Comparison of ENCODE assay signal across 18 mouse cellular contexts in the genomic region with DNA sequence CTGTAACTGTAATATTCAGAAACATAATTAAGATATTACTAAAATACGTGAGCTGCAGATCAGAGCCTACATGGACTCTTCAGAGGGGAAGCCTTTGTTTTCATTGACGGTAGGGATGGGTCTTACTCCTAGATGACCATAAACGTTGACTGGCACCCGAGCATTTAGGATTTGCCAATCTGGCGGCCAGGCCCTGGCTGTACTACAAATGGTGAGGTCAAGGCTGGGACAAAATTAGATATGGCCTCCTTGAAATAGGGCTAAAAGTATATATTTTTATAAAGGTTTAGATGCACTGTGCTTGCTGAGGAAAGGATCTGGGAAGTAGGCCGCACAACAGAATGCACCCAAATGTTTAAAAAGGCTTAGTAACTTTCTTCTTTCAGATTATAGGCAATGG. TPM values are rescaled to one million over a fixed set of nuclear protein-coding genes. Genes with fewer than 3 reads are reported as not detected.
DNase-seq lines count a peak whose midpoint lies in the region; ATAC-seq and TF ChIP-seq lines count a peak whose summit lies in the region.
"Had no signal": no experiment of that assay in that cellular context is flagged by ENCODE, and none has a peak within 500 bp of the region (broad histone marks: within the 10 kb centered on the region; RNA-seq: fewer than 3 reads in every experiment).

No protein-coding gene starts in this region.

- H3K4me2 ChIP-seq in hindbrain, embryonic 13.5 days: peak overlapping the region; percentile 36; the same call in 1 of the 2 replicates
- H3K4me2 ChIP-seq: embryonic facial prominence, embryonic 15.5 days had no signal

- H3K4me3 ChIP-seq in hindbrain, embryonic 13.5 days: no peak overlapping the region
- no peak overlapping the region for H3K4me3 ChIP-seq in hindbrain, embryonic 10.5 days
- 0 out of 4 replicates have a peak overlapping the region, but pooled peaks of 1 of the 2 experiments have one; percentile 1 for H3K4me3 ChIP-seq in MEL (ENCODE audit: control insufficient read depth in 1 of 2, insufficient read depth in 1 of 2, low read depth in 2 of 2, low read length in 2 of 2)
- H3K4me3 ChIP-seq: embryonic facial prominence, embryonic 15.5 days had no signal

- TF ChIP-seq RAD21 in MEL (IDR thresholded peaks at IDR 0.05; ENCODE audit: low read depth, low read length): no peak

- H3K36me3 ChIP-seq in hindbrain, embryonic 13.5 days: peaks cover 9% of the 10 kb centered on the region
- H3K36me3 ChIP-seq in hindbrain, embryonic 10.5 days: peaks cover 23% of the 10 kb centered on the region
- H3K36me3 ChIP-seq in MEL (ENCODE audit: control insufficient read depth in 1 of 2, insufficient read depth in 2 of 2, low read length in 2 of 2): peaks cover 35 to 45% of the 10 kb centered on the region in 2 experiments

- peaks cover 83% of the 10 kb centered on the region for H3K79me2 ChIP-seq in MEL (ENCODE audit: control insufficient read depth, insufficient read depth, low read length, poor library complexity)

- H3K27ac ChIP-seq in hindbrain, embryonic 13.5 days: no peak overlapping the region
- H3K27ac ChIP-seq in hindbrain, embryonic 10.5 days: no peak overlapping the region
- H3K27ac ChIP-seq in MEL (ENCODE audit: control insufficient read depth, low read depth, low read length): peak overlapping the region; percentile 26; the same call in 1 of the 2 replicates
- H3K27ac ChIP-seq: embryonic facial prominence, embryonic 15.5 days; macrophage had no signal

- 0 out of 2 replicates have a peak, but pooled peaks cover 7% of the 10 kb centered on the region for H3K27me3 ChIP-seq in hindbrain, embryonic 13.5 days
- peaks cover 99% of the 10 kb centered on the region for H3K27me3 ChIP-seq in hindbrain, embryonic 10.5 days (ENCODE audit: insufficient read depth, poor library complexity, severe bottlenecking)
- no peaks in the 10 kb centered on the region for H3K27me3 ChIP-seq in MEL (ENCODE audit: control insufficient read depth in 1 of 2, insufficient read depth in 2 of 2, low read length in 2 of 2)
- H3K27me3 ChIP-seq: embryonic facial prominence, embryonic 15.5 days had no signal

- no peak for TF ChIP-seq POLR2A in MEL (IDR thresholded peaks at IDR 0.05; ENCODE audit: control insufficient read depth in 1 of 2, insufficient read depth in 1 of 2, low read depth in 1 of 2, low read length in 2 of 2, poor library complexity in 1 of 2)

- no peak overlapping the region for H3K9ac ChIP-seq in hindbrain, embryonic 13.5 days
- H3K9ac ChIP-seq in MEL (ENCODE audit: control insufficient read depth, low read depth, low read length, poor library complexity, severe bottlenecking): peak overlapping the region; percentile 30; the same call in 1 of the 2 replicates
- H3K9ac ChIP-seq: embryonic facial prominence, embryonic 15.5 days had no signal

- no peak for ATAC-seq in hindbrain, embryonic 13.5 days (ENCODE audit: low FRiP score)

- TF ChIP-seq CTCF in MEL (IDR thresholded peaks at IDR 0.05 in 2 of 3, conservative IDR thresholded peaks at IDR 0.05 in 1 of 3; ENCODE audit: control insufficient read depth in 1 of 3, insufficient read depth in 1 of 3, low read depth in 2 of 3, low read length in 3 of 3, poor library complexity in 1 of 3, severe bottlenecking in 1 of 3): no peak

- H3K9me3 ChIP-seq in hindbrain, embryonic 13.5 days: no peaks in the 10 kb centered on the region
- H3K9me3 ChIP-seq in hindbrain, embryonic 10.5 days: no peaks in the 10 kb centered on the region
- no peaks in the 10 kb centered on the region for H3K9me3 ChIP-seq in MEL (replicated peaks; ENCODE audit: insufficient read depth, low read length)
- H3K9me3 ChIP-seq: embryonic facial prominence, embryonic 15.5 days had no signal

- H3K4me1 ChIP-seq in hindbrain, embryonic 13.5 days (replicated peaks): peaks cover 21% of the 10 kb centered on the region
- peaks cover 15% of the 10 kb centered on the region for H3K4me1 ChIP-seq in hindbrain, embryonic 10.5 days (replicated peaks)
- H3K4me1 ChIP-seq in MEL (ENCODE audit: control insufficient read depth in 1 of 2, insufficient read depth in 2 of 2, low read length in 2 of 2): peaks cover 11% of the 10 kb centered on the region in 2 experiments; a peak in 3 of 4 replicates

- 87% methylated on average over 6 of the region's 6 CpGs for WGBS in hindbrain, embryonic 13.5 days
- 91% methylated on average over 6 of the region's 6 CpGs for WGBS in hindbrain, embryonic 10.5 days

- TF ChIP-seq EP300 in MEL (IDR thresholded peaks at IDR 0.05; ENCODE audit: low read depth in 1 of 2, low read length in 2 of 2): no peak

- DNase-seq in cerebellum, adult 18-20 months: peak; percentile 67 to 69
- DNase-seq in cerebellum, postnatal 4 days (ENCODE audit: low spot score in 2 of 2): no peak
- DNase-seq in hindbrain, embryonic 10.5 days (ENCODE audit: low spot score): no peak
- no peak for DNase-seq in MEL (ENCODE audit: low read depth, low spot score)
- peak; percentile 83 to 84 for DNase-seq in cerebellum, postnatal 10 days
- no peak for DNase-seq in right cerebral cortex, postnatal 14 days
- DNase-seq in right cerebral cortex, adult 18-20 months: no peak
- DNase-seq: B cell, adult 2 months; heart, postnatal 36 days; kidney, adult 2 months; kidney, postnatal 36 days; lung, adult 2 months had no signal

TF ChIP-seq in MEL, 35 proteins besides CTCF, POLR2A, EP300 and RAD21:
- TF ChIP-seq BHLHE40 (IDR thresholded peaks at IDR 0.05; ENCODE audit: borderline replicate concordance, low read depth, low read length): no peak
- TF ChIP-seq ZKSCAN1 (IDR thresholded peaks at IDR 0.05; ENCODE audit: low read depth, low read length): no peak
- no peak for TF ChIP-seq KAT2A (conservative IDR thresholded peaks at IDR 0.05; ENCODE audit: low read depth, low read length)
- no peak for TF ChIP-seq MAFK (IDR thresholded peaks at IDR 0.05; ENCODE audit: borderline replicate concordance, low read depth, low read length)
- TF ChIP-seq RCOR1 (IDR thresholded peaks at IDR 0.05; ENCODE audit: low read depth, low read length): no peak
- TF ChIP-seq ZC3H11A (IDR thresholded peaks at IDR 0.05; ENCODE audit: low read depth, low read length): no peak
- no peak for TF ChIP-seq SIN3A (IDR thresholded peaks at IDR 0.05; ENCODE audit: low read length)
- TF ChIP-seq ZMIZ1 (IDR thresholded peaks at IDR 0.05; ENCODE audit: low read depth, low read length): no peak
- TF ChIP-seq CHD1 (IDR thresholded peaks at IDR 0.05; ENCODE audit: low read depth, low read length): no peak
- no peak for TF ChIP-seq USF1 (IDR thresholded peaks at IDR 0.05; ENCODE audit: low read depth, low read length)
- TF ChIP-seq ZNF384 (IDR thresholded peaks at IDR 0.05; ENCODE audit: low read depth, low read length): no peak
- TF ChIP-seq UBTF (IDR thresholded peaks at IDR 0.05; ENCODE audit: borderline replicate concordance, insufficient read depth, low read depth, low read length): no peak

RNA-seq across cellular contexts. Expression of a gene that starts 4.6 kb away (rescaled TPM):
- 34.2 and 37.0 TPM in 2 replicates for polyA plus RNA-seq in hindbrain, embryonic 13.5 days (2015; fragmentation: Nextera tagmentation; extraction: Ambion mirVana)
- polyA plus RNA-seq in hindbrain, embryonic 10.5 days (2016; fragmentation: Nextera tagmentation; extraction: Ambion mirVana): 12.7 and 18.4 TPM in 2 replicates
- not detected in 2 replicates for total RNA-seq in MEL (2012; rRNA removed)
- not detected for polyA plus RNA-seq in MEL (2012; ENCODE audit: insufficient read depth in 1 of 2, insufficient read length in 2 of 2, low read depth in 1 of 2, low replicate concordance in 2 of 2, missing spikeins in 1 of 2)
- total RNA-seq: adrenal gland, postnatal 36 days; heart, adult 18-20 months; neutrophil, adult 5-6 weeks had no signal
- polyA plus RNA-seq: macrophage had no signal

RNA-seq across cellular contexts. Expression of a gene that starts 10.0 kb away (rescaled TPM):
- polyA plus RNA-seq in hindbrain, embryonic 13.5 days (2015; fragmentation: Nextera tagmentation; extraction: Ambion mirVana): 48.1 and 53.2 TPM in 2 replicates
- 10.9 and 17.5 TPM in 2 replicates for polyA plus RNA-seq in hindbrain, embryonic 10.5 days (2016; fragmentation: Nextera tagmentation; extraction: Ambion mirVana)
- total RNA-seq in MEL (2012; rRNA removed): 10.2 and 16.4 TPM in 2 replicates
- polyA plus RNA-seq in MEL (2012; ENCODE audit: insufficient read depth in 1 of 2, insufficient read length in 2 of 2, low read depth in 1 of 2, low replicate concordance in 2 of 2, missing spikeins in 1 of 2): 10 to 100 TPM; 13.4 to 20.5 TPM

Comparison
In these comparisons a context has a peak if more than half of its experiments do, and no peak if none do; other contexts are left out.
1. DNase-seq: peak in cerebellum, adult 18-20 months (2 of 2) and cerebellum, postnatal 10 days (2 of 2); none in cerebellum, postnatal 4 days (0 of 2), hindbrain, embryonic 10.5 days (single experiment), MEL (single experiment), right cerebral cortex, postnatal 14 days (single experiment) and right cerebral cortex, adult 18-20 months (single experiment).
2. RNA of a gene that starts 4.6 kb away (polyA plus RNA-seq): 34.2 to 37.0 TPM in hindbrain, embryonic 13.5 days and 12.7 to 18.4 TPM in hindbrain, embryonic 10.5 days; not detected in MEL; every median in the first group is over 10 times any median in the second.